Comparison of ENCODE assay signal across 9 mouse cellular contexts in genomic region chr5:21168689-21169345, GRCm38 (mm10). TPM values are rescaled to one million over a fixed set of nuclear protein-coding genes. Genes with fewer than 3 reads are reported as not detected.
A peak's percentile ranks its signal among the peaks of the same experiment; 100 is the strongest.
DNase-seq lines count a peak whose midpoint lies in the region; ATAC-seq lines count a peak whose summit lies in the region.
"Had no signal": no experiment of that assay in that cellular context is flagged by ENCODE, and none has a peak within 500 bp of the region (broad histone marks: within the 10 kb centered on the region; RNA-seq: fewer than 3 reads in every experiment).

No protein-coding gene starts in this region.

- H3K27me3 ChIP-seq in heart, embryonic 13.5 days (replicated peaks): no peaks in the 10 kb centered on the region

- H3K9me3 ChIP-seq in heart, embryonic 13.5 days: no peaks in the 10 kb centered on the region

- peak; percentile 27 to 48 for DNase-seq in adrenal gland, adult (ENCODE audit: inconsistent age in 2 of 2, low spot score in 1 of 2)
- no peak for DNase-seq in adrenal gland, postnatal 4 days (ENCODE audit: low spot score in 2 of 2)
- DNase-seq in layer of hippocampus, adult 11-12 months (ENCODE audit: low spot score): peak; percentile 57
- no peak for DNase-seq in layer of hippocampus, adult 9-10 months (ENCODE audit: low spot score)
- DNase-seq in layer of hippocampus, postnatal 36 days: peak; percentile 42
- no peak for DNase-seq in thymus, postnatal 10 days (ENCODE audit: low spot score in 2 of 2)
- DNase-seq in spleen, adult 12 weeks (ENCODE audit: low spot score): no peak

- H3K4me3 ChIP-seq in heart, embryonic 13.5 days: no peak overlapping the region

- H3K4me2 ChIP-seq in heart, embryonic 13.5 days: no peak overlapping the region

- H3K9ac ChIP-seq in heart, embryonic 13.5 days: no peak overlapping the region

- WGBS in heart, embryonic 13.5 days: 69% methylated on average over 8 of the region's 8 CpGs

- peak overlapping the region; percentile 33; the same call in 1 of the 2 replicates for H3K27ac ChIP-seq in heart, embryonic 13.5 days (replicated peaks)
- H3K27ac ChIP-seq: macrophage had no signal

- H3K36me3 ChIP-seq in heart, embryonic 13.5 days: no peaks in the 10 kb centered on the region

- ATAC-seq in heart, embryonic 13.5 days (ENCODE audit: extremely low read depth, insufficient number of reproducible peaks, low FRiP score, low TSS enrichment): no peak

- H3K4me1 ChIP-seq in heart, embryonic 13.5 days: peaks cover 15% of the 10 kb centered on the region

RNA-seq across cellular contexts. Expression of gene Gsap, which starts 17.2 kb away (rescaled TPM):
- 1 to 10 TPM; 6.6 TPM for total RNA-seq in adrenal gland, postnatal 4 days (2021)
- polyA plus RNA-seq in heart, embryonic 13.5 days (2015; fragmentation: Nextera tagmentation; extraction: Ambion mirVana): 0.55 and 1.3 TPM in 2 replicates
- 1 to 10 TPM; 7.6 to 8.6 TPM for total RNA-seq in layer of hippocampus, postnatal 36 days (2021)

Comparison
In these comparisons a context has a peak if more than half of its experiments do, and no peak if none do; other contexts are left out.
1. DNase-seq: peak in adrenal gland, adult (2 of 2), layer of hippocampus, adult 11-12 months (single experiment) and layer of hippocampus, postnatal 36 days (2 of 2); none in adrenal gland, postnatal 4 days (0 of 2), layer of hippocampus, adult 9-10 months (single experiment), thymus, postnatal 10 days (0 of 2) and spleen, adult 12 weeks (single experiment).